Mouse (Mus musculus): Measurements from ENCODE around the gene Vmn1r16. TPM values are rescaled to one million over a fixed set of nuclear protein-coding genes. Genes with fewer than 3 reads are reported as not detected.
"Not testable (repeated sequence)": the region's sequence is repeated elsewhere in the genome, so short reads cannot be mapped to it uniquely, and the experiment has no call there.

The Vmn1r16 gene
- polyA plus RNA-seq (2016; fragmentation: Nextera tagmentation; extraction: Ambion mirVana), result not detected in 2 replicates

- ATAC-seq, result no peak
- no peaks in the 10 kb centered on the region for H3K27me3 ChIP-seq (replicated peaks)
- H3K27ac ChIP-seq, result no peak within 1 kb of the TSS
- H3K4me1 ChIP-seq, result no peaks in the 10 kb centered on the region
- no peaks in the 10 kb centered on the region for H3K36me3 ChIP-seq
- no peak within 1 kb of the TSS for H3K4me2 ChIP-seq
- H3K9me3 ChIP-seq (replicated peaks), result peaks cover 3% of the 10 kb centered on the region; the same call in 1 of the 2 replicates
- no peak within 1 kb of the TSS for H3K9ac ChIP-seq
- WGBS (ENCODE audit: insufficient replicate concordance), result 57% methylated on average over 3 of the region's 3 CpGs
- no peak within 1 kb of the TSS for H3K4me3 ChIP-seq
Observed at GRCm38 (mm10) chr6:57329394-57329793, at the start of gene Vmn1r16. Vmn1r16 (minus strand) TSS chr6:57329494.

DNA sequence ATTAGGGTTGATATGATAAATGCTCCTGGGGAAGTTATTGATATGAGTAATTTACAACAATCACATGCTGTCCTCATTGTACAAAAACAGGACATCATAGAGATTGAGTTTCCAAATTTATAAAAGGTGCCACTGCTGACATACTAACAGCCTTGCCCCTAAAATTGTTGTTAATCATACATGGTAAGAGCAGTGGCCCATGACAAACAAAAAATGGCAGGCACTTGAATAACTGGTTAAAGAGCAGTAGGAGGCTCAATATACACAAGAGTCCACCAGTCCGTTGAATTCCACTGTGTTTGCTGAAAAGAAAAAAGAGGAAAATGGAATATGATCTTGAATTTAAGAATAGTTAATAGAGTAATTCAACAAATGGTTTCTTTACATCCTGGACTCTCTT lies 38.2 kb upstream of the Vmn1r16 start:
- no peak overlapping the region for H3K4me3 ChIP-seq
- H3K27me3 ChIP-seq (replicated peaks), result no peaks in the 10 kb centered on the region
- 67% methylated on average over 1 of the region's 1 CpGs for WGBS (ENCODE audit: insufficient replicate concordance)
- no peak for ATAC-seq
- H3K36me3 ChIP-seq, result no peaks in the 10 kb centered on the region
- no peaks in the 10 kb centered on the region for H3K4me1 ChIP-seq
- H3K9ac ChIP-seq, result no peak overlapping the region
- no peaks in the 10 kb centered on the region for H3K9me3 ChIP-seq (replicated peaks)
- H3K27ac ChIP-seq, result no peak overlapping the region
- H3K4me2 ChIP-seq, result no peak overlapping the region

GRCm38 (mm10) chr6:57365866-57366265 lies 36.6 kb upstream of the Vmn1r16 start:
- not testable (repeated sequence) for H3K36me3 ChIP-seq; ATAC-seq; H3K9ac ChIP-seq; H3K27ac ChIP-seq; H3K4me1 ChIP-seq; H3K4me3 ChIP-seq; H3K4me2 ChIP-seq; H3K27me3 ChIP-seq (replicated peaks); H3K9me3 ChIP-seq (replicated peaks)
- WGBS (ENCODE audit: insufficient replicate concordance), result 72% methylated on average over 1 of the region's 1 CpGs

GRCm38 (mm10) chr6:57363627-57364026 lies 34.3 kb upstream of the Vmn1r16 start, which contains the start of gene Vmn1r17:
Vmn1r17 (minus strand) TSS chr6:57363727.
- Histone ChIP-seq H3K4me2 (no peak within 1 kb of the TSS), H3K4me1 (no peaks in the 10 kb centered on the region), H3K36me3 (no peaks in the 10 kb centered on the region), H3K27ac (no peak within 1 kb of the TSS), H3K9ac (no peak within 1 kb of the TSS), H3K27me3 (replicated peaks) (no peaks in the 10 kb centered on the region), H3K4me3 (no peak within 1 kb of the TSS), H3K9me3 (replicated peaks) (no peaks in the 10 kb centered on the region)
- ATAC-seq, result no peak
- 71% methylated on average over 1 of the region's 1 CpGs for WGBS (ENCODE audit: insufficient replicate concordance)

- Histone ChIP-seq H3K4me2 (no peak overlapping the region), H3K9me3 (replicated peaks) (no peaks in the 10 kb centered on the region), H3K4me3 (no peak overlapping the region), H3K9ac (no peak overlapping the region), H3K36me3 (no peaks in the 10 kb centered on the region), H3K4me1 (no peaks in the 10 kb centered on the region), H3K27ac (no peak overlapping the region), H3K27me3 (replicated peaks) (no peaks in the 10 kb centered on the region)
- no peak for ATAC-seq
- WGBS (ENCODE audit: insufficient replicate concordance), result 52% methylated on average over 2 of the region's 2 CpGs
Observed at GRCm38 (mm10) chr6:57356864-57357263, 27.6 kb upstream of the Vmn1r16 start.

- no peak overlapping the region for H3K4me2 ChIP-seq
- no peaks in the 10 kb centered on the region for H3K9me3 ChIP-seq (replicated peaks)
- H3K4me3 ChIP-seq, result no peak overlapping the region
- no peak for ATAC-seq
- H3K9ac ChIP-seq, result no peak overlapping the region
- no peaks in the 10 kb centered on the region for H3K4me1 ChIP-seq
- no peaks in the 10 kb centered on the region for H3K36me3 ChIP-seq
- no peaks in the 10 kb centered on the region for H3K27me3 ChIP-seq (replicated peaks)
- no peak overlapping the region for H3K27ac ChIP-seq
Observed at GRCm38 (mm10) chr6:57326176-57326575, 3.1 kb downstream of the Vmn1r16 start.

- Histone ChIP-seq H3K4me2 (no peak overlapping the region), H3K4me1 (no peaks in the 10 kb centered on the region), H3K9ac (no peak overlapping the region), H3K27me3 (replicated peaks) (no peaks in the 10 kb centered on the region), H3K4me3 (no peak overlapping the region), H3K27ac (no peak overlapping the region), H3K9me3 (replicated peaks) (no peaks in the 10 kb centered on the region), H3K36me3 (no peaks in the 10 kb centered on the region)
- no peak for ATAC-seq
Observed at GRCm38 (mm10) chr6:57278952-57279351, 50.3 kb downstream of the Vmn1r16 start.

- Histone ChIP-seq H3K9me3 (replicated peaks) (no peaks in the 10 kb centered on the region), H3K27ac (no peak overlapping the region), H3K27me3 (replicated peaks) (no peaks in the 10 kb centered on the region), H3K4me2 (no peak overlapping the region), H3K9ac (no peak overlapping the region), H3K36me3 (no peaks in the 10 kb centered on the region), H3K4me3 (no peak overlapping the region), H3K4me1 (no peaks in the 10 kb centered on the region)
- no peak for ATAC-seq
Observed at GRCm38 (mm10) chr6:57272517-57272916, 56.8 kb downstream of the Vmn1r16 start.

DNA sequence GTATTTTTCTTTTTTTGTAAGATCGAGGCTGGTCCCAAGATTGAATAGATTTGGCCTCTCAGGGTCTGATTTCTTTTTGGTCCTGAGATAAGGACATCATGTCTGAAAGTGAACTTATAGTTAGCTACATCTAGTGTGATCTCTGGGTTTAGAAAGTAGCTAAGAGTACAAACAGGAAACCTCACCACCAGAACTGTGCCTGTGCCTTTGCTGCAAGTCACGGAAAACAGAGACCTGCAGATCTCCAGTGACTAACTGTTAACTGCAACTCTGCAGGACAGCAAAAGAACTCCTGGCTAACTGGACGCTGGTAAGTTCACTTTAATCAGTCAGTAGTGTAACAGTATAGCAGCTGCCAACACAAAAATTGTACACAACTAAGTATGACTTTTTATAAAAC lies 57.4 kb downstream of the Vmn1r16 start:
- Histone ChIP-seq H3K4me3 (no peak overlapping the region), H3K4me1 (no peaks in the 10 kb centered on the region), H3K9ac (no peak overlapping the region), H3K36me3 (no peaks in the 10 kb centered on the region), H3K9me3 (replicated peaks) (no peaks in the 10 kb centered on the region), H3K4me2 (no peak overlapping the region), H3K27me3 (replicated peaks) (no peaks in the 10 kb centered on the region), H3K27ac (no peak overlapping the region)
- no peak for ATAC-seq
- WGBS (ENCODE audit: insufficient replicate concordance), result 40% methylated on average over 3 of the region's 3 CpGs

Other genes starting within 250 kb of the Vmn1r16 start
- gene Vmn1r10, start 220.0 kb downstream of the Vmn1r16 start, polyA plus RNA-seq (2016; fragmentation: Nextera tagmentation; extraction: Ambion mirVana), result not detected in 2 replicates
- gene Vmn1r11, start 196.0 kb downstream of the Vmn1r16 start, polyA plus RNA-seq (2016; fragmentation: Nextera tagmentation; extraction: Ambion mirVana), result not detected in 2 replicates
- gene Vmn1r12, start 172.6 kb downstream of the Vmn1r16 start, polyA plus RNA-seq (2016; fragmentation: Nextera tagmentation; extraction: Ambion mirVana), result not detected in 2 replicates
- gene Vmn1r13, start 126.2 kb downstream of the Vmn1r16 start, polyA plus RNA-seq (2016; fragmentation: Nextera tagmentation; extraction: Ambion mirVana), result not detected in 2 replicates
- not detected in 2 replicates for gene Vmn1r14, start 97.8 kb downstream of the Vmn1r16 start, polyA plus RNA-seq (2016; fragmentation: Nextera tagmentation; extraction: Ambion mirVana)
- not detected in 2 replicates for gene Vmn1r15, start 71.5 kb downstream of the Vmn1r16 start, polyA plus RNA-seq (2016; fragmentation: Nextera tagmentation; extraction: Ambion mirVana)
- gene Vmn1r17, start 34.2 kb upstream of the Vmn1r16 start, polyA plus RNA-seq (2016; fragmentation: Nextera tagmentation; extraction: Ambion mirVana), result not detected in 2 replicates
- gene Vmn1r18, start 66.3 kb upstream of the Vmn1r16 start, polyA plus RNA-seq (2016; fragmentation: Nextera tagmentation; extraction: Ambion mirVana), result not detected in 2 replicates
- not detected in 2 replicates for gene Vmn1r19, start 74.3 kb upstream of the Vmn1r16 start, polyA plus RNA-seq (2016; fragmentation: Nextera tagmentation; extraction: Ambion mirVana)
- gene Vmn1r20, start 99.4 kb upstream of the Vmn1r16 start, polyA plus RNA-seq (2016; fragmentation: Nextera tagmentation; extraction: Ambion mirVana), result not detected in 2 replicates
- gene Ppm1k, start 206.0 kb upstream of the Vmn1r16 start, polyA plus RNA-seq (2016; fragmentation: Nextera tagmentation; extraction: Ambion mirVana), result 2.2 and 2.9 TPM in 2 replicates